Mouse (Mus musculus): ENCODE results near the gene Ccdc51. TPM values are rescaled to one million over a fixed set of nuclear protein-coding genes. Genes with fewer than 3 reads are reported as not detected.

The Ccdc51 gene
- polyA plus RNA-seq, 1 experiment from 2014 or later: 16.8 TPM

GRCm38 (mm10) chr9:109073661-109074573 lies 8.4 kb upstream of the Ccdc51 start, which contains the start of gene Atrip:
Gene Atrip (minus strand): TSS chr9:109074124.
- peak; percentile 99 for ATAC-seq (ENCODE audit: low FRiP score, low TSS enrichment)
- Histone ChIP-seq H3K4me3 (ENCODE audit: low read length) (peak within 1 kb of the TSS; percentile 91), H3K27me3 (ENCODE audit: insufficient read depth, low read length) (no peaks in the 10 kb centered on the region), H3K36me3 (ENCODE audit: insufficient read depth, low read length) (peaks cover 18% of the 10 kb centered on the region), H3K4me2 (replicated peaks; ENCODE audit: low read depth, low read length) (peak within 1 kb of the TSS; percentile 93), H3K27ac (ENCODE audit: low read length) (peak within 1 kb of the TSS; percentile 69), H3K9me3 (ENCODE audit: low read length) (no peaks in the 10 kb centered on the region), H3K4me1 (ENCODE audit: insufficient read depth, low read length) (peaks cover 19% of the 10 kb centered on the region), H3K9ac (replicated peaks; ENCODE audit: low read length) (peak within 1 kb of the TSS; percentile 92)
- WGBS: under 1% methylated on average over 57 of the region's 57 CpGs

- no peaks in the 10 kb centered on the region for H3K9me3 ChIP-seq (ENCODE audit: low read length)
- no peak overlapping the region for H3K4me3 ChIP-seq (ENCODE audit: low read length)
- H3K4me1 ChIP-seq (ENCODE audit: insufficient read depth, low read length): peaks cover 16% of the 10 kb centered on the region
- 90% methylated on average over 3 of the region's 3 CpGs for WGBS
- H3K9ac ChIP-seq (replicated peaks; ENCODE audit: low read length): no peak overlapping the region
- no peak overlapping the region for H3K27ac ChIP-seq (ENCODE audit: low read length)
- no peaks in the 10 kb centered on the region for H3K27me3 ChIP-seq (ENCODE audit: insufficient read depth, low read length)
- no peak for ATAC-seq (ENCODE audit: low FRiP score, low TSS enrichment)
- H3K36me3 ChIP-seq (ENCODE audit: insufficient read depth, low read length): peaks cover 14% of the 10 kb centered on the region
- H3K4me2 ChIP-seq (replicated peaks; ENCODE audit: low read depth, low read length): no peak overlapping the region
These were observed 1.8 kb upstream of the Ccdc51 start for GRCm38 (mm10) chr9:109080516-109080915.

- Histone ChIP-seq H3K36me3 (ENCODE audit: insufficient read depth, low read length) (peaks cover 14% of the 10 kb centered on the region), H3K27ac (ENCODE audit: low read length) (peak overlapping the region; percentile 57), H3K4me2 (replicated peaks; ENCODE audit: low read depth, low read length) (peak overlapping the region; percentile 73), H3K4me3 (ENCODE audit: low read length) (peak overlapping the region; percentile 75), H3K9ac (replicated peaks; ENCODE audit: low read length) (peak overlapping the region; percentile 84), H3K27me3 (ENCODE audit: insufficient read depth, low read length) (no peaks in the 10 kb centered on the region), H3K9me3 (ENCODE audit: low read length) (no peaks in the 10 kb centered on the region), H3K4me1 (ENCODE audit: insufficient read depth, low read length) (peaks cover 16% of the 10 kb centered on the region)
- peak; percentile 39; the same call in 1 of the 2 replicates for ATAC-seq (ENCODE audit: low FRiP score, low TSS enrichment)
- WGBS: 3% methylated on average over 11 of the region's 11 CpGs
These were observed 557 bp upstream of the Ccdc51 start for GRCm38 (mm10) chr9:109081749-109082123.

- Histone ChIP-seq H3K4me3 (ENCODE audit: low read length) (no peak overlapping the region), H3K9ac (replicated peaks; ENCODE audit: low read length) (no peak overlapping the region), H3K36me3 (ENCODE audit: insufficient read depth, low read length) (peaks cover 8% of the 10 kb centered on the region), H3K27me3 (ENCODE audit: insufficient read depth, low read length) (no peaks in the 10 kb centered on the region), H3K4me2 (replicated peaks; ENCODE audit: low read depth, low read length) (no peak overlapping the region), H3K9me3 (ENCODE audit: low read length) (no peaks in the 10 kb centered on the region), H3K27ac (ENCODE audit: low read length) (no peak overlapping the region), H3K4me1 (ENCODE audit: insufficient read depth, low read length) (peaks cover 24% of the 10 kb centered on the region)
- no peak for ATAC-seq (ENCODE audit: low FRiP score, low TSS enrichment)
- WGBS: 25% methylated on average over 2 of the region's 2 CpGs
These were observed 2.6 kb downstream of the Ccdc51 start for GRCm38 (mm10) chr9:109084922-109085321.

- Histone ChIP-seq H3K4me2 (replicated peaks; ENCODE audit: low read depth, low read length) (no peak overlapping the region), H3K27me3 (ENCODE audit: insufficient read depth, low read length) (no peaks in the 10 kb centered on the region), H3K4me1 (ENCODE audit: insufficient read depth, low read length) (peaks cover 24% of the 10 kb centered on the region), H3K4me3 (ENCODE audit: low read length) (no peak overlapping the region), H3K9me3 (ENCODE audit: low read length) (no peaks in the 10 kb centered on the region), H3K27ac (ENCODE audit: low read length) (no peak overlapping the region), H3K36me3 (ENCODE audit: insufficient read depth, low read length) (peaks cover 8% of the 10 kb centered on the region), H3K9ac (replicated peaks; ENCODE audit: low read length) (peak overlapping the region; percentile 47)
- no peak for ATAC-seq (ENCODE audit: low FRiP score, low TSS enrichment)
- 14% methylated on average over 5 of the region's 5 CpGs for WGBS
These were observed 5.7 kb downstream of the Ccdc51 start for GRCm38 (mm10) chr9:109087987-109088386.

GRCm38 (mm10) chr9:109090446-109090845 lies 8.2 kb downstream of the Ccdc51 start:
- H3K27ac ChIP-seq (ENCODE audit: low read length): no peak overlapping the region; the same call in 1 of the 2 replicates
- H3K4me2 ChIP-seq (replicated peaks; ENCODE audit: low read depth, low read length): no peak overlapping the region
- peaks cover 8% of the 10 kb centered on the region for H3K36me3 ChIP-seq (ENCODE audit: insufficient read depth, low read length)
- H3K4me3 ChIP-seq (ENCODE audit: low read length): no peak overlapping the region
- no peaks in the 10 kb centered on the region for H3K27me3 ChIP-seq (ENCODE audit: insufficient read depth, low read length)
- no peak for ATAC-seq (ENCODE audit: low FRiP score, low TSS enrichment)
- 0 out of 2 replicates have a peak overlapping the region, but pooled peaks have one; percentile 4 for H3K9ac ChIP-seq (replicated peaks; ENCODE audit: low read length)
- H3K9me3 ChIP-seq (ENCODE audit: low read length): no peaks in the 10 kb centered on the region
- WGBS: 44% methylated on average over 15 of the region's 15 CpGs
- H3K4me1 ChIP-seq (ENCODE audit: insufficient read depth, low read length): peaks cover 36% of the 10 kb centered on the region

- Histone ChIP-seq H3K27me3 (ENCODE audit: insufficient read depth, low read length) (no peaks in the 10 kb centered on the region), H3K4me2 (replicated peaks; ENCODE audit: low read depth, low read length) (no peak overlapping the region), H3K27ac (ENCODE audit: low read length) (no peak overlapping the region), H3K9ac (replicated peaks; ENCODE audit: low read length) (no peak overlapping the region), H3K36me3 (ENCODE audit: insufficient read depth, low read length) (peaks cover 8% of the 10 kb centered on the region), H3K9me3 (ENCODE audit: low read length) (no peaks in the 10 kb centered on the region), H3K4me1 (ENCODE audit: insufficient read depth, low read length) (peaks cover 45% of the 10 kb centered on the region), H3K4me3 (ENCODE audit: low read length) (no peak overlapping the region)
- WGBS: 79% methylated on average over 8 of the region's 8 CpGs
- no peak for ATAC-seq (ENCODE audit: low FRiP score, low TSS enrichment)
These were observed 9.5 kb downstream of the Ccdc51 start for GRCm38 (mm10) chr9:109091802-109092201.

- no peaks in the 10 kb centered on the region for H3K27me3 ChIP-seq (ENCODE audit: insufficient read depth, low read length)
- H3K27ac ChIP-seq (ENCODE audit: low read length): peak overlapping the region; percentile 54; the same call in 1 of the 2 replicates
- no peak overlapping the region for H3K4me2 ChIP-seq (replicated peaks; ENCODE audit: low read depth, low read length)
- no peak overlapping the region for H3K9ac ChIP-seq (replicated peaks; ENCODE audit: low read length)
- ATAC-seq (ENCODE audit: low FRiP score, low TSS enrichment): no peak
- H3K9me3 ChIP-seq (ENCODE audit: low read length): no peaks in the 10 kb centered on the region
- no peak overlapping the region for H3K4me3 ChIP-seq (ENCODE audit: low read length)
- H3K4me1 ChIP-seq (ENCODE audit: insufficient read depth, low read length): peaks cover 54% of the 10 kb centered on the region
- 46% methylated on average over 6 of the region's 6 CpGs for WGBS
- peaks cover 8% of the 10 kb centered on the region for H3K36me3 ChIP-seq (ENCODE audit: insufficient read depth, low read length)
These were observed 10.5 kb downstream of the Ccdc51 start for GRCm38 (mm10) chr9:109092799-109093198.

- 12% methylated on average over 11 of the region's 11 CpGs for WGBS
- Histone ChIP-seq H3K9ac (replicated peaks; ENCODE audit: low read length) (peak overlapping the region; percentile 98), H3K27ac (ENCODE audit: low read length) (peak overlapping the region; percentile 99), H3K4me3 (ENCODE audit: low read length) (peak overlapping the region; percentile 75), H3K27me3 (ENCODE audit: insufficient read depth, low read length) (no peaks in the 10 kb centered on the region), H3K9me3 (ENCODE audit: low read length) (no peaks in the 10 kb centered on the region), H3K36me3 (ENCODE audit: insufficient read depth, low read length) (peaks cover 8% of the 10 kb centered on the region), H3K4me2 (replicated peaks; ENCODE audit: low read depth, low read length) (peak overlapping the region; percentile 74), H3K4me1 (ENCODE audit: insufficient read depth, low read length) (peaks cover 60% of the 10 kb centered on the region)
- peak; percentile 3; the same call in 1 of the 2 replicates for ATAC-seq (ENCODE audit: low FRiP score, low TSS enrichment)
These were observed 11.7 kb downstream of the Ccdc51 start for GRCm38 (mm10) chr9:109093786-109094552.
